Mouse (Mus musculus) neural tube, embryonic 11.5 days (tissue): ENCODE results near the gene Mat2b. TPM values are rescaled to one million over a fixed set of nuclear protein-coding genes. Genes with fewer than 3 reads are reported as not detected.
A peak's percentile ranks its signal among the peaks of the same experiment; 100 is the strongest.

Experiments
- ATAC-seq: fragments of 200-750 bp; cut with Nextera tagmentation; 2 replicates; pipeline ENCODE4 v1.8.0; 2017; ENCODE audit warnings: moderate number of reproducible peaks, mild to moderate bottlenecking, moderate TSS enrichment, moderate library complexity; ENCODE audit not compliant: insufficient read depth, low FRiP score, low TSS enrichment
- DNase-seq: peaks from one replicate; pipeline ENCODE4 v3.0.0-alpha.2; 2015; ENCODE audit warnings: low spot score
- H3K27ac ChIP-seq: fragments of 300-500 bp; sonication (generic); 2 replicates; pipeline ENCODE4 v1.5.1; 2014; ENCODE audit warnings: low read depth, mild to moderate bottlenecking, low read length
- H3K27me3 ChIP-seq: fragments of 300-500 bp; sonication (generic); 2 replicates; pipeline ENCODE4 v1.6.1; 2014; ENCODE audit warnings: mild to moderate bottlenecking, low read length, mixed read lengths; ENCODE audit not compliant: control insufficient read depth, insufficient read depth
- H3K36me3 ChIP-seq: fragments of 300-500 bp; sonication (generic); 2 replicates; pipeline ENCODE4 v1.6.1; 2014; ENCODE audit warnings: mild to moderate bottlenecking, low read length, moderate library complexity, mixed read lengths; ENCODE audit not compliant: control insufficient read depth, insufficient read depth
- H3K4me1 ChIP-seq: fragments of 300-500 bp; sonication (generic); 2 replicates; pipeline ENCODE4 v1.6.1; 2014; ENCODE audit warnings: low read length, mixed read lengths; ENCODE audit not compliant: control insufficient read depth, insufficient read depth
- H3K4me2 ChIP-seq: fragments of 300-500 bp; sonication (generic); 2 replicates; pipeline ENCODE4 v1.6.1; 2014; ENCODE audit warnings: low read depth, mild to moderate bottlenecking, moderate library complexity
- H3K4me3 ChIP-seq: fragments of 300-500 bp; sonication (generic); 2 replicates; pipeline ENCODE4 v1.5.1; 2014; ENCODE audit warnings: low read depth, low read length
- H3K9ac ChIP-seq: fragments of 300-500 bp; sonication (generic); 2 replicates; pipeline ENCODE4 v1.6.1; 2014; ENCODE audit warnings: mild to moderate bottlenecking, low read length
- H3K9me3 ChIP-seq: fragments of 300-500 bp; sonication (generic); 2 replicates; pipeline ENCODE4 v1.6.1; 2016; ENCODE audit warnings: low read length; ENCODE audit not compliant: control insufficient read depth
- WGBS: fragments of 180-500 bp; shearing (Covaris S2); extraction: QIAGEN DNeasy Blood & Tissue Kit; methylation state at CpG from one replicate; pipeline ENCODE4 v1.1.7; 2014; 5-methylcytosine and 5-hydroxymethylcytosine counted together
- polyA plus RNA-seq: library from polyadenylated mRNA; unstranded; fragments of >200 nt; fragmentation: Nextera tagmentation; extraction: Ambion mirVana; gene quantifications from 2 replicates; pipeline ENCODE4 v1.2.1, GENCODE M21; 2014

The Mat2b gene
- polyA plus RNA-seq, 1 experiment from 2014 or later, result 97.5 TPM

DNA sequence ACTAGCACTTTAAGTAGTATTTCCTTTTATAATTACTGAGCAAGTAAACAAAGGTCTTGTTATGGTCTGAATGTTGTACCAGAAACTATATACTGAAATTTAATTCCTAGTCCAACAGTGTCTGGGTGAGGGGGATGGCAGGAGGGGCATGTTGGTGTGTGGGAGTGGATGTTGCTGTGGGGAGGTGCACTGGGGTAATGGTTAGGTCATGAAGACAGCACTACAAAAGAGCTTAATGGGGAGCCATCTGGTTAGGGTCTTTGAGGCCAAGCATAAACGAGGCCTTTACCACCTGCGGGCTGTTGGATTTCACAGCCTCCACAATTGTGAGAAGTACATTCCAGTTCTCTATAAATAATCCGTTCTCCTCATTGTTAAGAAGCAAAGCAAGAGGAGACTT is 11.7 kb downstream of the Mat2b start:
- ATAC-seq (peak; percentile 58; the same call in 1 of the 2 replicates), DNase-seq (no peak)
- H3K4me1 ChIP-seq, result no peaks in the 10 kb centered on the region
- no peak overlapping the region for H3K4me3 ChIP-seq
- H3K4me2 ChIP-seq, result no peak overlapping the region
- no peak overlapping the region for H3K27ac ChIP-seq
- H3K36me3 ChIP-seq, result peaks cover 13% of the 10 kb centered on the region
- H3K9ac ChIP-seq, result no peak overlapping the region
- H3K27me3 ChIP-seq, result no peaks in the 10 kb centered on the region
- 30% methylated on average over 3 of the region's 3 CpGs for WGBS
- no peaks in the 10 kb centered on the region for H3K9me3 ChIP-seq

DNA sequence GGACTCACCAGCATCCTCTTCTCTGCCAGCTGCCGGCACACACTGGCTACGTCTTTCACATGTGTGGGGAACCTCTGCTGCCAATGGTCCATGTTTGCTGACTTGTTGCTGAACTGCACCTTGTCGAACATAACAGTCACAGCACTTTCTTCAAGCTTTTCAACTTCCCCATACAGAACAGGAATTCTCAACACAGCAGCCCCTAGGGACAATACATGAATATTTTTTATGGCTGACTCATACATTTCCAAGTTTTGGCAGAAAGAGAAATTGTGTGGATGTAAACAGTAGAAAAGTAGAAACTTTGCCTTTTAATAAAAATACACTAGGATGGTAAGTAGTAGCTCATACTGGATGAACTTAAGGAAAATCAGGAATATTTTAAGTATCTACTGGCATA is 12.5 kb downstream of the Mat2b start:
- ATAC-seq (no peak), DNase-seq (no peak)
- no peak overlapping the region for H3K9ac ChIP-seq
- no peak overlapping the region for H3K27ac ChIP-seq
- no peak overlapping the region for H3K4me3 ChIP-seq
- H3K4me2 ChIP-seq, result no peak overlapping the region
- H3K27me3 ChIP-seq, result no peaks in the 10 kb centered on the region
- no peaks in the 10 kb centered on the region for H3K9me3 ChIP-seq
- H3K4me1 ChIP-seq, result no peaks in the 10 kb centered on the region
- H3K36me3 ChIP-seq, result peaks cover 14% of the 10 kb centered on the region
- WGBS, result 95% methylated on average over 3 of the region's 3 CpGs

DNA sequence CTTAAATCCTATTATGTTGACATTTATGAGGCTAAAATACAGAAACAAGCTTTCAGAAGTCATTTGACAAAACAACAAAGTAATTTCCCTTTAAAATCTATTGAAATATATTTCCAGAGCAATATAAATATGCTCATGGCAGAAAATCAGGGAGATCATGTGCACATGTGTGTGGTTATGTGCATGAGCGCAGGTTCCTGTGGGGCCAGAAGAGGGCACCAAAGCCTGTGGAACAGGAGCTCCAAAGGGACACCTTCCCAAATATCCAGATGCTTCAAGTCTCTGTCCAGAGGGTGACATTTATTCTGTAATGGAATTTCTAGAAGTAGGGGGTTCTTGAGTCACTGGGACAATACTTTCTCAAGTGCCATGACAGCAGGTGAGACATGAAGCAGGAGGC is 17.8 kb downstream of the Mat2b start:
- WGBS, result 100% methylated on average over 1 of the region's 1 CpGs
- Histone ChIP-seq H3K4me1 (no peaks in the 10 kb centered on the region), H3K36me3 (peaks cover 10% of the 10 kb centered on the region), H3K4me2 (no peak overlapping the region), H3K9ac (no peak overlapping the region), H3K27ac (no peak overlapping the region), H3K27me3 (no peaks in the 10 kb centered on the region), H3K9me3 (no peaks in the 10 kb centered on the region), H3K4me3 (no peak overlapping the region)
- no peak for ATAC-seq
- DNase-seq, result no peak

DNA sequence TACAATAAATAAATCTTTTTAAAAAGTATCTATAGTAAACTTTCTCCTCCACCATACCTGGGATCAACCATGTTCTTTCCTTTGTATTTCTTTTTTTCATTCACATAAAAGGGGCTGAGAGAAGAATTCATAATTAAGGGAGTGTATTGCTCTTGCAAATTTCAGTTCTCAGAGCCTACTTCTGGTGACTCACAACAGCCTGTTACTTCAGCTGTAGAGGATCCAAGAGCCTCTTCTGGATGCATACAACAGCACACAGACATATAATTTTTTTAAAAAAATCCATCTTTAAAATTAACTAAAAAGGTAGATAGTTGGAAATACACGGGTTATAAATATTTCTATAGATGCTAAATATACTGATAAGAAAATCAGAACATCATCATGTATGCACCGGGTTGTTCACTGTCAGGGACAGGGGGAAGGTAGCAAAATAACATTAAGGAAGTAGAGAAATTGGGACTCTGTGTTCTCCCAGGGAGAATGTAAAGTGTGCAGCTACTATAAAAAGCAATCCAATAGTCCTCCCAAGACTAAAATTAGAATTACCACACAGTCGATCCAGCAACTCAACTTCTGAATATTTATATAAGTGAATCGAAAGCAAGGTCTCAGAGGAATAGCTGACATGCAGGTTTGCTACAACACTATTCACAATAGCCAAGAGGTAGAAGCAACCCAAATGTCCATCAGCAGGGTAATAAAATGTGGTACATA is 19.8 kb downstream of the Mat2b start:
- Histone ChIP-seq H3K9me3 (no peaks in the 10 kb centered on the region), H3K27me3 (no peaks in the 10 kb centered on the region), H3K36me3 (peaks cover 6% of the 10 kb centered on the region), H3K27ac (no peak overlapping the region), H3K9ac (no peak overlapping the region), H3K4me1 (no peaks in the 10 kb centered on the region), H3K4me2 (no peak overlapping the region), H3K4me3 (no peak overlapping the region)
- WGBS, result 90% methylated on average over 4 of the region's 4 CpGs
- ATAC-seq, result no peak
- no peak for DNase-seq

DNA sequence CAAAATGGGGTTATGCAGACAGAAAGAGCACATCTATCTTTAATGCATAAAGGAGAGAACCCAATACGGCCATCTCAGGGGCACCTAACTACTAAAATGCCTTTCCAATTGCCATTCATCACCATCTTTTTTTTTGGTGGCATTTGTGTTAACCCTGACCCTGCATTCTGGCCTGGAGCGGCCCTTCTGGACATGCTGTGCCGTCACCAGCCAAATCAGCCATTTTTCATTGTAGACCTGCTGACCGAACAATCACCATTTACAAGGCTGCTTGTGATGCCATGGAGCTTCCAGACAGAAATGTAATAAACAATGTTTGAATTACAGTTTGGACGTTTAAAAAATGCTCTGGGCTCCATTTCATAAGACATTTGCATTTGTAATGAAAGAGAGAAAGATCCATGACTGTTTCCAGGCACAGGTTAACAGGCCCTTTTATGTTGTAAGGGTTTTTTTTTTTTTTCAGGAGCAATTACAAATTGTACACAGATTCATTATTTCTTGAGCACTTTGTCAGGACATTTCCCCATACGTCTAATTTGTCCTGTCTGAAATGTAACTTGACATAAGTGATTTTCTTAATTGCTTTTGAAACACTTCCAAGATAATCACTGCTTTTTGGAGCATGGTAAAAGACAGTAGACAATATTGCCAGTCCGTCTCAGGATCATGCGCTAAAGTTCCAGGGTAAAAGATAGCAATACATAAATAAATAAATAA is 45.1 kb downstream of the Mat2b start:
- ATAC-seq (no peak), DNase-seq (no peak)
- no peak overlapping the region for H3K4me3 ChIP-seq
- H3K27me3 ChIP-seq, result no peaks in the 10 kb centered on the region
- no peaks in the 10 kb centered on the region for H3K9me3 ChIP-seq
- no peak overlapping the region for H3K4me2 ChIP-seq
- no peak overlapping the region for H3K9ac ChIP-seq
- no peaks in the 10 kb centered on the region for H3K4me1 ChIP-seq
- H3K27ac ChIP-seq, result no peak overlapping the region
- WGBS, result 82% methylated on average over 8 of the region's 8 CpGs
- no peaks in the 10 kb centered on the region for H3K36me3 ChIP-seq

DNA sequence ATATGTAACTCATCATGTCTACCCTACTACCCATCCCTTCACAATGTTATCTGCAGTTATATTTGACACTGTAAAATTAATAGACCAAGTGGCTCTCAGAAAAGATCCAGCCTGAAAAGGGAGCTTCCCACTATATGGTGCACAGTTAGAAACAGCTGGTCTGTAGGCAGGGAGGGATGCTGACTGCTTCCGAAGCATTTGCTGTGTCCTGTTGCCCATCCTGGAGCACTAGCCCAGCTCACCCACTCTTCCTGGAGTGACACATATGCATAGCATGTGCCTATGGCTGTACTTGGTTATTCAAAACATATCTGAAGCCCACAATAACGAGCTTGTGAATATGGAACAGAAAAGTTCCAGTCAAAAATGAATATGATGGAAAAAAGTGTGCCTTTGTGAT is 47.8 kb downstream of the Mat2b start:
- H3K4me1 ChIP-seq, result no peaks in the 10 kb centered on the region
- H3K36me3 ChIP-seq, result no peaks in the 10 kb centered on the region
- no peak overlapping the region for H3K4me2 ChIP-seq
- H3K27ac ChIP-seq, result no peak overlapping the region
- H3K27me3 ChIP-seq, result no peaks in the 10 kb centered on the region
- H3K4me3 ChIP-seq, result no peak overlapping the region
- no peaks in the 10 kb centered on the region for H3K9me3 ChIP-seq
- 71% methylated on average over 2 of the region's 2 CpGs for WGBS
- DNase-seq (no peak), ATAC-seq (no peak)
- H3K9ac ChIP-seq, result no peak overlapping the region

Other genes with a start within 250 kb of the Mat2b start
- gene Hmmr, start 38.2 kb upstream of the Mat2b start, polyA plus RNA-seq, result 54.1 and 54.4 TPM in 2 replicates
- 166 and 171 TPM in 2 replicates for gene Nudcd2, start 38.5 kb upstream of the Mat2b start, polyA plus RNA-seq
- gene Ccng1, start 60.1 kb upstream of the Mat2b start, polyA plus RNA-seq, result 40.7 and 45.1 TPM in 2 replicates